Mouse (Mus musculus): ENCODE data around the gene Rora. TPM values are rescaled to one million over a fixed set of nuclear protein-coding genes. Genes with fewer than 3 reads are reported as not detected.
"Not testable (repeated sequence)": the region's sequence is repeated elsewhere in the genome, so short reads cannot be mapped to it uniquely, and the experiment has no call there.

The Rora gene
- polyA plus RNA-seq, 1 experiment, result 5.0 TPM

- no peak overlapping the region for H3K27ac ChIP-seq (ENCODE audit: insufficient read depth, low read depth, low read length)
- H3K4me1 ChIP-seq (ENCODE audit: control insufficient read depth, insufficient read depth, low read length), result no peaks in the 10 kb centered on the region
- H3K4me3 ChIP-seq (ENCODE audit: insufficient read depth, low read length), result no peak overlapping the region
- TF ChIP-seq CTCF (IDR thresholded peaks at IDR 0.05; ENCODE audit: low read depth, low read length) (no peak), POLR2A (IDR thresholded peaks at IDR 0.05; ENCODE audit: borderline replicate concordance, low read depth, low read length) (no peak)
Measured at GRCm38 (mm10) chr9:69071203-69071867, 417.7 kb downstream of the Rora start.

GRCm38 (mm10) chr9:69073271-69073670, 419.7 kb downstream of the Rora start:
- Histone ChIP-seq H3K27ac (ENCODE audit: insufficient read depth, low read depth, low read length) (no peak overlapping the region), H3K4me3 (ENCODE audit: insufficient read depth, low read length) (no peak overlapping the region), H3K4me1 (ENCODE audit: control insufficient read depth, insufficient read depth, low read length) (no peaks in the 10 kb centered on the region)
- no peak for TF ChIP-seq CTCF (IDR thresholded peaks at IDR 0.05; ENCODE audit: low read depth, low read length)
- TF ChIP-seq POLR2A (IDR thresholded peaks at IDR 0.05; ENCODE audit: borderline replicate concordance, low read depth, low read length), result no peak

- Histone ChIP-seq H3K4me3 (ENCODE audit: insufficient read depth, low read length) (no peak overlapping the region), H3K4me1 (ENCODE audit: control insufficient read depth, insufficient read depth, low read length) (no peaks in the 10 kb centered on the region), H3K27ac (ENCODE audit: insufficient read depth, low read depth, low read length) (no peak overlapping the region)
- TF ChIP-seq POLR2A (IDR thresholded peaks at IDR 0.05; ENCODE audit: borderline replicate concordance, low read depth, low read length) (no peak), CTCF (IDR thresholded peaks at IDR 0.05; ENCODE audit: low read depth, low read length) (no peak)
Measured at GRCm38 (mm10) chr9:69084086-69084719, 430.6 kb downstream of the Rora start.

- H3K4me3 ChIP-seq (ENCODE audit: insufficient read depth, low read length), result no peak overlapping the region
- TF ChIP-seq CTCF (IDR thresholded peaks at IDR 0.05; ENCODE audit: low read depth, low read length), result no peak
- no peak for TF ChIP-seq POLR2A (IDR thresholded peaks at IDR 0.05; ENCODE audit: borderline replicate concordance, low read depth, low read length)
- no peaks in the 10 kb centered on the region for H3K4me1 ChIP-seq (ENCODE audit: control insufficient read depth, insufficient read depth, low read length)
- no peak overlapping the region for H3K27ac ChIP-seq (ENCODE audit: insufficient read depth, low read depth, low read length)
Measured at GRCm38 (mm10) chr9:69084720-69085661, 431.4 kb downstream of the Rora start.

- TF ChIP-seq POLR2A (IDR thresholded peaks at IDR 0.05; ENCODE audit: borderline replicate concordance, low read depth, low read length) (no peak), CTCF (IDR thresholded peaks at IDR 0.05; ENCODE audit: low read depth, low read length) (no peak)
- Histone ChIP-seq H3K4me1 (ENCODE audit: control insufficient read depth, insufficient read depth, low read length) (no peaks in the 10 kb centered on the region), H3K4me3 (ENCODE audit: insufficient read depth, low read length) (no peak overlapping the region), H3K27ac (ENCODE audit: insufficient read depth, low read depth, low read length) (no peak overlapping the region)
Measured at GRCm38 (mm10) chr9:69086844-69087243, 433.3 kb downstream of the Rora start.

GRCm38 (mm10) chr9:69087325-69087724, 433.7 kb downstream of the Rora start:
- TF ChIP-seq CTCF (IDR thresholded peaks at IDR 0.05; ENCODE audit: low read depth, low read length), result no peak
- no peak for TF ChIP-seq POLR2A (IDR thresholded peaks at IDR 0.05; ENCODE audit: borderline replicate concordance, low read depth, low read length)
- H3K4me1 ChIP-seq (ENCODE audit: control insufficient read depth, insufficient read depth, low read length), result no peaks in the 10 kb centered on the region
- no peak overlapping the region for H3K4me3 ChIP-seq (ENCODE audit: insufficient read depth, low read length)
- H3K27ac ChIP-seq (ENCODE audit: insufficient read depth, low read depth, low read length), result no peak overlapping the region

- no peak overlapping the region for H3K4me3 ChIP-seq (ENCODE audit: insufficient read depth, low read length)
- no peak for TF ChIP-seq POLR2A (IDR thresholded peaks at IDR 0.05; ENCODE audit: borderline replicate concordance, low read depth, low read length)
- no peak for TF ChIP-seq CTCF (IDR thresholded peaks at IDR 0.05; ENCODE audit: low read depth, low read length)
- no peaks in the 10 kb centered on the region for H3K4me1 ChIP-seq (ENCODE audit: control insufficient read depth, insufficient read depth, low read length)
- no peak overlapping the region for H3K27ac ChIP-seq (ENCODE audit: insufficient read depth, low read depth, low read length)
Measured at GRCm38 (mm10) chr9:69090749-69091270, 437.2 kb downstream of the Rora start.

- Histone ChIP-seq H3K27ac (ENCODE audit: insufficient read depth, low read depth, low read length) (no peak overlapping the region), H3K4me3 (ENCODE audit: insufficient read depth, low read length) (no peak overlapping the region), H3K4me1 (ENCODE audit: control insufficient read depth, insufficient read depth, low read length) (no peaks in the 10 kb centered on the region)
- TF ChIP-seq CTCF (IDR thresholded peaks at IDR 0.05; ENCODE audit: low read depth, low read length), result no peak
- TF ChIP-seq POLR2A (IDR thresholded peaks at IDR 0.05; ENCODE audit: borderline replicate concordance, low read depth, low read length), result no peak
Measured at GRCm38 (mm10) chr9:69092119-69093013, 438.8 kb downstream of the Rora start.

GRCm38 (mm10) chr9:69100153-69100756, 446.7 kb downstream of the Rora start:
- H3K4me3 ChIP-seq (ENCODE audit: insufficient read depth, low read length); H3K4me1 ChIP-seq (ENCODE audit: control insufficient read depth, insufficient read depth, low read length); H3K27ac ChIP-seq (ENCODE audit: insufficient read depth, low read depth, low read length): not testable (repeated sequence)
